Mouse (Mus musculus) ovary, postnatal 36 days (tissue): ENCODE results near the gene Lefty2.

Experiments
- DNase-seq: peaks from one replicate; pipeline ENCODE4 v3.0.0; 2022; ENCODE audit warnings: low spot score, mixed read lengths

The Lefty2 gene

DNA sequence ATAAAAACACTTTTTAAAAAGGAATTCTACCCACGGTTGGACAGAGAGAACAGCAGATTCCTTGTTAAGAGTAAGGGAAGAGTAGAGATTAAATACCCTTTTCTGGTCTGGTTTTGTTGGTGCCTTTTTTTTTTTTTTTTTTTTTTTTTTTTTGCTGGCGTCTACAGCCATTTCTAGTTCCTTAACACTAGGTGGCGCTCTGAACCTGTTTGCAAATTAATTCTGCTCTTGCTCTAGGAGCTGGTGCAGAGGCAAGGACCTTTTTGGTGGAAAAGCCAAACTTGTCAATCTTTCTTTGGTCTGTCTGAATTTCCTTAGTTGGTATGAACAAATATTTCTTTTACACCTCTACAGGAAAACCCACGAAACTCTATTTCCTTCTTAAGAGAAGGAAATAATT lies 8.2 kb downstream of the Lefty2 start:
- no peak for DNase-seq

DNA sequence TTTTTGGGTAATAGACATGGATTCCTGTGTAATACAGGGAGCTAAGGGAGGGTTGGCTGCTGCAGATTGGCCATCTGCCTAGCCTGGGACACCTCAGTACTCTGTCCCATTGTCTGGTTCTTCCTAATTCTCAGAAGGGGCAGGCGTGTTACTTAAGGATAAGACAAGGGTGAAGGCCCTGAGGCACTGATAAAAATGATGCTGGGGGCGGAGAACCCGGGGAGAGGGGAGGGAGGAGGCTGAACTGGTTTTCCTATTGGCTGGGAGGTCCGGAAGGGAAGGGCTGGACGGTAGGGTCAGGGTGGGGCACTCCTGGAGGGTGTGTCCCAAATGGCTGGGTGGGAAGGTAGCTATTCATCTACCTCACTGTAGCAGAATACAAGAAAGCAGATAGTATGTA lies 10.0 kb downstream of the Lefty2 start:
- no peak for DNase-seq

DNA sequence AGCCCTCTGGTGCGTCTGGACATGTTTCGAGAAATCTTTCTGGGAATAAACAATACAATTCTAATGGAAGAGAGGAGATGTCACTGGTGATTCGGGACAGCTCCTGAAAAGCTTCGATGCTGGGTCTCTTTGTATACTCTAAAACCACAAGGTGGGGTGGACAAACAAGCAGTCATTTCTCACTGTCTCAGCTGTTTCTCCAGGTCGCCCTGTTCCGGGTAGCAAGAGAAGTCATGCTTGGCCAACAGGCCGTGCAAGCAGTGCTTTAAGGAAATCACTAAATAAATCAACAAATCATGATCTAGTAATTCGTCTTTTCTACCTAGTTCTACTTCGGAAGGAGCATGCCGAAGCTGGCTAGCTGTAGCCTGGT lies 10.7 kb downstream of the Lefty2 start:
- DNase-seq, result no peak

GRCm38 (mm10) chr1:180904039-180904814 lies 11.3 kb downstream of the Lefty2 start, which contains the start of gene Pycr2:
Pycr2 (plus strand) TSS chr1:180904293.
- peak; percentile 93 for DNase-seq

DNA sequence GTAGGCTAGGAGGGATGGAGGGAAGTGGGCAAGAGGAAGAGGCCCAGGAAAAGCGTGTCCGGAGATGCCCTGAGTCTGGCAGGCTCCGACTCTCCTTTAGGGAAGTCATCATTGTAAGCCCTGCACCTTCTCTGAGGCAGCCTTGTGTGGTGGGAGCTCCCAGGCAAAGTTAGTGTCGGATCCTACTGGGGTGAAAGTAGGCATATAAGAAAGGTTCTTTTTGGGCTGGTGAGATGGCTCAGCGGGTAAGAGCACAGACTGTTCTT lies 11.8 kb downstream of the Lefty2 start:
- no peak for DNase-seq

DNA sequence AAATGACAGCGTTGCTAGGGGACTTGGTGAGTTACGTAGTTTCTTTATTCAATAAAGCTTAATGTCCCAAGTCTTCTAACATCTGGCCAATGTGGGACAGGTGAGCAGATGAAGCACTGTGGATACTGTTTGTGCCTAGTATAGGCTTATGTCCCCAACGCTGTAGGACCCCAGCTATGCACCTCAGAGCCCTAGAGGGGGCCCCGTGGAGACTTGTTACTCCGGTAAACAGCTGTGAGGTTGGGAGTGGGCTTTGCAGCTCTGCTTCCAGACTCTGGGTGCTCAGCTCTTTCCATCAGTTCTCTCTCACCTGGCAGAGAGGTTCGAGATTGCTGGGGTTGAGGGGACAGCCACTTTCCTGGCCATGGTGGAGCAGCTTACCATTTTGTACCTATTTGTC lies 12.4 kb downstream of the Lefty2 start:
- no peak for DNase-seq

DNA sequence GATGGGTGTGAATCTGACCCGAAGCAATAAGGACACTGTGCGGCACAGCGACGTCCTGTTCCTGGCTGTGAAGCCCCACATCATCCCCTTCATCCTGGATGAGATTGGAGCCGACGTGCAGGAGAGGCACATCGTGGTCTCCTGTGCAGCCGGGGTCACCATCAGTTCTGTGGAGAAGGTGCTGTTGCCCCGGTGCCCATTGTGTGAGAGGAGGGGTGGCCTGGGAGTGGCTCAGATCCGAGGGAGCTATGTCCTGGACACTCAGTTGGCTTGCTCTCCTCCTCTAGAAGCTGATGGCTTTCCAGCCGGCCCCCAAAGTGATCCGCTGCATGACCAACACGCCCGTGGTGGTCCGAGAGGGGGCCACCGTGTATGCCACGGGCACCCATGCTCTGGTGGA lies 13.0 kb downstream of the Lefty2 start:
- no peak for DNase-seq

DNA sequence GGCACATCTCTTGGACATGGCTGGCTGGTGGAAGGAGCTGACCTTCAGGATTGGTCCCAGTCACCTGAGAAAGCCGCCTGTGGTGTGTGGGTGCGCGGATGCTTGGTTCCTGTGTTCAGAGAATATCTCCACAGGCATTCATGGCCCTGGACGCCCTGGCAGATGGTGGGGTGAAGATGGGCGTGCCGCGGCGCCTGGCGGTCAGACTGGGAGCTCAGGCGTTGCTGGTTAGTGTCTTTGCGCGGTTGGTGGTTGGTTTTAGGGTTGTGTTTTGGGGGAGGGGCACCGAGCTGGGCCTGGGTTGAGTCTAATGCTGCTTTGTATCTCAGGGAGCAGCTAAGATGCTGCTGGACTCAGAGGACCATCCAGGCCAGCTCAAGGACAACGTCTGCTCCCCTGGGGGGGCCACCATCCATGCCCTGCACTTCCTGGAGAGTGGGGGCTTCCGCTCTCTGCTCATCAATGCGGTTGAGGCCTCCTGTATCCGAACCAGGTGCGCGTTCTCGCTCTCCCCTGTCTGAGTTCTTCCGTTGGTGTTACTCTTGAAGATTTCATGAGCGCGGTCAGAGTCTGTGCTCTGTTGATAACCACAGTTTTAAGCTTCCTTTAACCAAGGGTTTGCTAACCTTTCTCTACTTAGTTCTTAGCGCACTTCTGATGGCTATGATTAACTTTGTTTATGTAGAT lies 13.7 kb downstream of the Lefty2 start:
- DNase-seq, result no peak

DNA sequence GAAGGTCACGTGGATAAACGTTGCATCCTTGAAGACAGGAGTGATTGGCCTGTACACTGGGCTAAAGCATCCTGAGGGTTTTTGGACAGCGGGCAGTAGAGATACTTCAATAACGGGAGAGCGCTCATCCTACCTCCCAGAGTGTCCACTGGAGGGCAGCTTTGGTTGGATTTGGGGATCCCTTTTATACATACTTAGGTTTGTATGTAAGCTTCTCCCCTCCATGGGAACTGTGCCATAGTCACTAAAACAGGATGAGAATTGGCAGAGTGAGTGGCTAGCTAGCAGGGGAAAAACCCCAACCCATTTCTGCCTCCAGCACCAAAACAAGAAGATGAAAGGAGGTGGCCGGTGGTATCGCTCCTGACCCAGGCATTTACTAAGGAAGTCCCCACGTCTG lies 18.2 kb downstream of the Lefty2 start:
- no peak for DNase-seq

GRCm38 (mm10) chr1:180911653-180912287 lies 18.9 kb downstream of the Lefty2 start:
- DNase-seq, result no peak

DNA sequence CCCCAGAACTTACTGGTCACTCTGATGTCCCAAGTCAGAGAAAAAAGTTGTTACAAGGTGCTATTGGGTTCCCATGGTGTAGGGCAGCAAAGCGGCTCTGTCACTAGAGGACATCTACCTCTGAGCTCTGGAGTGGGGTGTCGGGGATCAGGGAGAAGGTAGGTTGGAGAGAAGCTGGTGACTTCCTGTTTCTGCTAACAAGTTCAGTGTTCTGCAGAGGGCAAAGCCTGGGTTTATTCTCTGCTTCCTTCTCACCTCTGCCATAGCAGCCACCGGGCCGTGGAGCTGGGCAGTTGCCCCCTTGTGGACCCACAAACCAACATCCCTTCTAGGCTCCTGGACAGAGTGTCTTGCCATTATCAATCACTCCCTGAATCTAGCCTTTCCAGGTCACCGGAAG lies 19.9 kb downstream of the Lefty2 start:
- DNase-seq, result no peak

DNA sequence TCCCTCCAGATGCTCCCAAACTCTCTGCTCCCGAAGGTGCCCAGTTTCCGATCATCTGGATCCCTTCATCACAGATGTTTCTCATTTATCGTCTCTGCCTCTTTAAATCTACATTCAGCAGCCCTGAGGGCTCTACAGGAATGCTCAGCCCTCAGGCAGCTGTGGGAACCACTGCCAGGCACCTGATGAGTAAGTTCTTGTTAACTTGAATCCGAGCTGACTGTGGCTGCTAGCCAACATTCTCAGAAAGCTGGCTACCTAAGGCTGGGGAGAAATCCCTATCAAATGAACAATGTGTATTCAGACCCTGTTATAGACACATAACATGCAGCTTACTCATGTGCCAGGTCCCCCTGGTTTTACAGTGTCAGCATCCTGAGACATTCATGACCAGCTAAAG lies 20.9 kb downstream of the Lefty2 start:
- no peak for DNase-seq

DNA sequence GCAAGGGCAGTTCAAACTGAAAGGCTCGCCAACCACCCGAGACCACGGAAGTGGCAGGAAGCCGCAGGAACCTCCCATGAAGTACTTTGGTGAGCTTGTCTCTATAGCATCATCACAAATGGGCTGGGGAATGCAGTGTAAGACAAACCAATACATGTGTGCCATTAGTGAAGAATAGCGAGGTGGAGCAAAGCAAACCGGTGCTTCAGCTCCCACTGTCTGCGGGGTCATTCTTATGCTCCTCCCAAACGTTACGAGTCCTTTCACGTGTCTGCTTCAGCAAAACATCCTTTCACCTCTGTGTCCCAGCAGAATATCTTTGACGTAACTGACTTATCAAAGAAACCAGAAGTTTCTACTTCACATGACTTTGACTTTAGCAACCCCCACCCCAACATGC lies 23.5 kb downstream of the Lefty2 start:
- DNase-seq, result no peak

GRCm38 (mm10) chr1:180917053-180917452 lies 24.1 kb downstream of the Lefty2 start:
- DNase-seq, result no peak

DNA sequence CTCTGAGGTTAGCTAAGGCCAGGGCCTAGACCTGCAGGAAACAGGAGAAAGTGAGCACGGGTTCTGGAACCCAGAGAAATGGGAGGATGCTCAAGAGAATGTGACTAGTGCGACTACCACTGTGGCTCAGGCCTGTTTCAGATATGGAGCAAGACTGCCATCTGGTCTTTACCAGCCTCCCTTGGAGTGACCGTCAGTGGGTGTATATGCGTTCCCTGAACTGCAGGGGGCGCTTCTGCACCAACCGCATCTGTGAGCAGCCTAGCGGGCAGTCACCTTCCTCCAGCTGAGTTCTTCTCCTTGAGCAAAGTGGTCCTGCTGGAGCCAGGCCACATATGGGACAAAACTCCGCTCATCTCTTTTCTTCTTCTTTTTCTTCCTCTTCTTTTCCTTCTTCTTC lies 26.8 kb downstream of the Lefty2 start:
- no peak for DNase-seq

DNA sequence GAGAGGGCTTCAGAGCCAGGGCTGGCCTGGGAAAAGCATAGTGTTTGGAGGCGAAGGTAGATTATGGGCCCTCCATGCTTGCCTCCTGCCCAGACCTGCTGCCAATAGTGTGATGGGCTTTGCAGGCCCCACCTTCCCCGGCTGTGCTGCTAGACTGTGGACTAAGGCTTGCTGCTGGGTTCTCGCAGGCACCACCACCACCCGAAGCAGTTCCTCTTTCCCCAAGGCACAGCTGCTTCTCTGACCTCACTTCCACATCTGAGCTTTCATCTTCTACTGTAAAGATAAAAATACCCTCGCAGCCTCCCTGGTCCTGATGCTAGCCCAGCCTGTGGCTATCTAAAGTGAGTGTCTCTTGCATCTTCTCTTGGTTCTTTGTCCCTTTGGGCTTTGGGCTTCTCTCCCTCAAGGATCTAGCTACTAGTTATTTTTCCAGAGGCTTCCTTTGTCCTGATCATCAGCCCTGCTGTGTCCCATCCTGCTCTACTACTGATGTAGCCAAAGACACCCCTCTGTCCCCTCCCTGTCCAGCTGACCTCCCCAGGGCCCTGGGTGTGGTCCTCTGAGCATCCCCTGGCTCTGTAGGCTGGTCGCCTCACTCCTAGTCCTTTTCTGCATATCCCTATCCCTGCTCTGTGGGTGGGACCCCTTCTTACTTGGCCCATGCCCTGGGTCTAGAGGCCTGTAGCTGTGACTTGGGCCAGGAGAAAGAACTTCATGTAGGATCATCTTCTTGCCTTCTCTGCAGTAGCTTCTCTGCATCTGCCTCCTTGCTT lies 29.6 kb downstream of the Lefty2 start:
- DNase-seq, result no peak

DNA sequence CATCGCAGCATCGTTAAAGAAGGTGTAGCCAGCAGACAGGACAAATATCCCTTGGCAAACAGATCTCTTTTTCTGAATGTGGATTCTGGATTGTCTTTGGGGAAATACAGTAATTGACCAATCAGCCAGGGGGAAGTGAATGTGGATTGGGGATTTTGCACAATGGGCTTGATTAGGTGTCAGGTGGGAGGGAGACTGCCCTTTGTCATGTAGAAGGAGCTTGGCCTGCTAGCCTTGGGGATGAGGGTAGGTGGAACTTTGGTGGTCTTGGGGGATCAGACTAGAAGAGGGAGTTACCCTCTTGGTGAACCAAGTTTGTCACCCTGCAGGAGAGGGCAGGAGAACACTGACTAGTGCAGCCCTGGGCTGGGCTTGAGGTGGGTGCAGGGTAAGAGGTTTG lies 31.8 kb downstream of the Lefty2 start:
- no peak for DNase-seq

DNA sequence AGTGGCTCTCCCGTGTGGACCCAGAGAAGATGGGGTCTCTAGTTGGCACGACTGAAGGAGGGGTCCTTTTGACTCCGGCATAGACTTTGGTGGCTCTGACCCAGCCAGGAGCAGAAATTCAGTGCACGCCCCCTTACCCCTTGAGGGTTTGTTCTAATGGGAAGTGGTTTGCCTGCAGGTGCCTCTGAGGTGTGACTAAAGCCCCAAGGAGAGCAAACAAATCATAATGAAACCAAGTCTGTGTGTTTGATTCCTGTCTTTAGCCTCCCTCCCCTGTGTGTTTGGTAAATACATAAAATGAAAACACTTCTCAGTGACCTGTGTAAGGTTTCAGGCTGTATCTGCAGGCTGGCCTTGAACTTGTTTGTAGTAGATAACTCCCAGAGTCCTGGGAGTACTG lies 33.4 kb downstream of the Lefty2 start:
- DNase-seq, result no peak

- no peak for DNase-seq
Measured at GRCm38 (mm10) chr1:180929599-180929998, 36.7 kb downstream of the Lefty2 start.

- no peak for DNase-seq
Measured at GRCm38 (mm10) chr1:180931106-180931505, 38.2 kb downstream of the Lefty2 start.

- DNase-seq, result no peak
Measured at GRCm38 (mm10) chr1:180933659-180934058, 40.8 kb downstream of the Lefty2 start.

DNA sequence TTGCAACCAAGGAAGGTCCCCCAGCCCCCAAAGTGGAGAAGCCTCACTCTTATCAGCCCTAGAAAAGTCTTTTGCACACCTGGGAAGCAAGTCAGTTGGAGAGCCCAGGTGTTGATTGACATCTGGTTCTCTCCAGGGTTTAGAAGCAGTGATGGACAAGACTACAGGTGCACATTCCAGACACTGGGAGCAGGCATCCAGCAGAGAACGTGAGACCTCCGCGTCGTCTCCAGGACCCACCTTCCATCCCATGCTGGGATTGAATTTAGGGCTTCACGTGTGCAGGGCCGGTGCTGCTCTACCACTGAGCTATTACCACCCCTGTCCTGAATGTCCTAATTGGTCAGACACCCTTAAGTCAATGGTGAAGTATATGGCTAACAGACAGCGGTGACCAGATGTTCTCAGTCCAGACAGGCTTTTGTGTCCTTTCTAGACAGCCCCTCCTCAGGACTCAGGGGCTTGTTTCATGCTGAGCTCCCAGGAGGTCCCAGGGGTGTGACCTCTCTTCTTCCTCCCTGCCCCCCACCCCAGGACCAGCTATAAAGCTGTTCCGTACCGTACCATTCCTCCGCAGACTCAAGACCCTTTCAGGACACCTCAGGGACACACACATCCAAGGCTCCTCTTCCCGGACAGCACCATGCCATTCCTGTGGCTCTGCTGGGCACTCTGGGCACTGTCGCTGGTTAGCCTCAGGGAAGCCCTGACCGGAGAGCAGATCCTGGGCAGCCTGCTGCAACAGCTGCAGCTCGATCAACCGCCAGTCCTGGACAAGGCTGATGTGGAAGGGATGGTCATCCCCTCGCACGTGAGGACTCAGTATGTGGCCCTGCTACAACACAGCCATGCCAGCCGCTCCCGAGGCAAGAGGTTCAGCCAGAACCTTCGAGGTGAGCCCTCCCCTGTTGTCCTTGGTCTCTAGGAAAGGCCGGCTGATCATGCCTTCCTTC lies 41.8 kb downstream of the Lefty2 start, which contains the start of gene Lefty1:
Gene Lefty1, plus strand, starts transcription at position 556 of the 953 bp plus-strand sequence.
- no peak for DNase-seq
